Comparison of ENCODE assay signal across 7 mouse cellular contexts in genomic region chr7:113653130-113653529, GRCm38 (mm10).
DNase-seq lines count a peak whose midpoint lies in the region; TF ChIP-seq lines count a peak whose summit lies in the region.

No protein-coding gene starts in this region.

- H3K4me3 ChIP-seq in layer of hippocampus, adult 2 months: no peak overlapping the region

- H3K27ac ChIP-seq in layer of hippocampus, adult 2 months: no peak overlapping the region

- peak; percentile 85 for TF ChIP-seq CTCF in layer of hippocampus, adult 2 months (conservative IDR thresholded peaks at IDR 0.05)

- peak in 1 of 2 experiments; percentile 33 for DNase-seq in layer of hippocampus, adult 2 months (ENCODE audit: low spot score in 2 of 2)
- no peak for DNase-seq in layer of hippocampus, adult 11-12 months (ENCODE audit: low spot score)
- peak; percentile 61 for DNase-seq in ES-CJ7 (ENCODE audit: low read depth, low spot score)
- DNase-seq in adrenal gland, adult 2 months: peak; percentile 27
- DNase-seq in embryo, embryonic 10.5 days (ENCODE audit: low spot score): peak; percentile 78
- DNase-seq in kidney, postnatal 25 days: peak; percentile 46 to 64
- peak; percentile 3 for DNase-seq in naive thymus-derived CD4-positive, alpha-beta T cell, adult 2 months (ENCODE audit: low read depth)
